Mouse (Mus musculus) embryonic fibroblast, embryonic 13.5 days (primary cell): ENCODE results near the gene Gon4l.
"Not testable (repeated sequence)": the region's sequence is repeated elsewhere in the genome, so short reads cannot be mapped to it uniquely, and the experiment has no call there.

Source experiments
- CTCF ChIP-seq: IDR thresholded peaks from 2 replicates; pipeline ENCODE4 v1.5.1; 2011; ENCODE audit warnings: mild to moderate bottlenecking, control low read depth, low read length, moderate library complexity, borderline replicate concordance; ENCODE audit not compliant: insufficient read depth
- POLR2A ChIP-seq: IDR thresholded peaks from 2 replicates; pipeline ENCODE4 v1.6.1; 2011; ENCODE audit warnings: low read depth, mild to moderate bottlenecking, control low read depth, low read length, moderate library complexity

- TF ChIP-seq CTCF, POLR2A: not testable (repeated sequence)
These were observed 47.0 kb upstream of the Gon4l start for GRCm38 (mm10) chr3:88788033-88788432.
